Mouse (Mus musculus) forelimb bud, embryonic 11.5 days (tissue): Measurements from ENCODE around the gene Pdzd4.
A peak's percentile ranks its signal among the peaks of the same experiment; 100 is the strongest.

ENCODE experiments used
- DNase-seq: peaks from one replicate; pipeline ENCODE4 v3.0.0-alpha.2; 2012; ENCODE audit warnings: low read depth, low spot score

Gene Pdzd4

DNA sequence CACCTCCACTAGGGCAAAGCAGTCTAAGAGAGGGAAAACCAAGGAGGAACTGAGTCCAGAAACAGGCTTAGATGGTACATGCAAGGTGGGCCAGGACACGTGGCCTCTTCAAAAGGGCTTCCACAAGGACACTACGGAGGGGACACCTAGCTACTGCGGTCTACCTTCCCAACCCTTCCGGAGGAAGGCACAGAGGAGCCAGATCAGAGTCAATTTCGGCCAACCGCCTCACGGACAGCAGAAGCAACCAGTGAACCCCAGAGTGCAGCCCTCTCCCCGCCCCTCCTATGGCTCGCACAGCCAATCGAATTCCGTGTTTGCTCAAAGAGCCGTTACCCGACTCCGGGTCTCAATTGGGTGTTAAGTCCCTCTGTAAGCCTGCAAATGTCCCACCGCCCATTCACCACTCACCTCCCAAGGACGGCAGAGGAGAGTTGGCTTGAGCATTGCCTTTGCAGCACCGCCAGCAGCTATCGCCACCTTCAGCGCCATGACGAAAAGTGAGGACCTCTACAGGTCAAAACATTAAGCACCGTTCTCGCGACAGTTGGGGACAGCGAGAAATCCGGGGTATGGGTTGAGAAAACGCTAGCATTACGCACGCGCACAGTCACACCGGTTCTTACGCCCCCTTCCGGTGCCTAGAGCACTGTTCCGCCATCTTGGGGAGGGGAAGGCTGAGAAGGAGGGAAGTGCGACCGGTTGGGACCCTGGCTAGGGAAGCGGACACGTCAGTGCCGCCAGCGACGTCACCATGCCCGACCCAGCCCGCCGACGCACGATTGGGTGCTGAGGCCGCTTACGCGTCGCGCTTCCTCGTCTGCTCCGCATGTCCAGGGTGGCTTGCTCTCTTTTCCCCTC, 38.2 kb downstream of the Pdzd4 start, which contains the start of the genes Idh3g and Ssr4:
TSS of gene Idh3g (minus strand) at position 534 of the 861 bp plus-strand sequence.
TSS of gene Ssr4 (plus strand) at position 665 of the 861 bp plus-strand sequence.
- DNase-seq = peak; percentile 96

DNA sequence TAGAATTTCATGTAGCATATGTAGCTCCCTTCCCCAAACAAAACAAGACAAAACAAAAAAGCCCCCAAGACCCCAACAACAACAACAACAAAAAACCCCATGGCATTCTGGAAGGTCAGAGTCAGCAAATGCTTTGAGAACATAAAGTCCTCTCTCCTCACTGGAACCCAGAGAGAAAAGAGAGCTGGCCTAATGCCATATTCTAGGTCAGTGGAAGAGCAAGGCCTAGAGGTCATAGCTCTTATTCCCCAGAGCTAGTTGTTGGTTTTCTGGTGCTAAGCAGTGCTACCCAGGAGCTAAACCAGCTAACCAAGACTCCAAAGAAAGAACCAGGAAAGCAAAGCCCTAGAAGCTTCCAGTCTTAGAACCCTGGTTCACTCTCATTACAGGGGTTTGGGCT, 39.1 kb downstream of the Pdzd4 start:
- DNase-seq = no peak

DNA sequence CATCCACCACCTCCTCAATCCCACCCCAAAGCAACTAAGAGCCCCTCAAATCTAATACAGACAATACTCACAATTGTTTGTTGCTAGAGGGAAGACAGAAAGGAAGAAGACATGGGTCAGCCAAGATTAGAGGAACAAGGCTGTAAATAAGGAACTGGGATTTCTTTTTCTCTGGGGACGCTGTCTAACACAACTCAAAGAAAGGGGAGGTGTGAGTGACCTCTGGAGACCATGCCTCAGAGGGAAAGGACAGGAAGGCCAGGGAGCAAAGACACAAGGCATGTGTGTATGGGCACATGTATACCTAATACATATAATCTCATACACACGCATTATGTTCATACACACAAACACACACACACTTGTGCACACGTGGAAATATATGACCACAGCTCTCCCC, 42.5 kb downstream of the Pdzd4 start:
- DNase-seq = no peak

DNA sequence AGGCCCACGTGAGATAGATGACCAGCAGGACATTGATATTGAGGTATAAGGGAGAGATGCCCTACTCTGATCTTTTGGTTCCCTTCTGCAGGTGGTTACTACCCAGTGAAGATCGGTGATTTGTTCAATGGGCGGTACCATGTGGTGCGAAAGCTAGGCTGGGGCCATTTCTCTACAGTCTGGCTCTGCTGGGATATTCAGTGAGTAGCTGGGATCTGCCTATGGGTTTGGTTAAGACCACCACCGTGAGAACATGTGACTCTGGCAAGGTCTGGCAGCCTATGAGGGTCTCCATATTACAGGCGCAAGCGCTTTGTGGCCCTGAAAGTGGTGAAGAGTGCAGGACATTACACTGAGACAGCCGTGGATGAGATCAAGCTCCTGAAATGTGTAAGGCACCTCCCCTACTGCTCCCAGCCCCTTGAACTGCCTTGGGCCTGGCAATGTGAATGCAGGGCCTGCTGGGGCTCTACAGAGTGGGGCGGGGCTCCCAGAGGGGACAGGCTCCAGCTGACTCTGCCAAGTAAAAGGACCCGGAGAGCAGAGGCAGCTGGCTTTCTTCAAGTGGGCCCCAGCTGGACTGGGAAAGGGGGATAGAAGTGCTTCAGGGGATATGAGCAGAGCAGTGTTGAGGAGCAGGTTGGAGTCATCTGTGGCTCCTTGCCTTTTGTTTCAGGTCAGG, 49.8 kb downstream of the Pdzd4 start:
- no peak for DNase-seq

GRCm38 (mm10) chrX:73774168-73774760, 50.5 kb downstream of the Pdzd4 start, which contains the start of gene Srpk3:
Gene Srpk3 (plus strand): TSS chrX:73774405.
- no peak for DNase-seq

DNA sequence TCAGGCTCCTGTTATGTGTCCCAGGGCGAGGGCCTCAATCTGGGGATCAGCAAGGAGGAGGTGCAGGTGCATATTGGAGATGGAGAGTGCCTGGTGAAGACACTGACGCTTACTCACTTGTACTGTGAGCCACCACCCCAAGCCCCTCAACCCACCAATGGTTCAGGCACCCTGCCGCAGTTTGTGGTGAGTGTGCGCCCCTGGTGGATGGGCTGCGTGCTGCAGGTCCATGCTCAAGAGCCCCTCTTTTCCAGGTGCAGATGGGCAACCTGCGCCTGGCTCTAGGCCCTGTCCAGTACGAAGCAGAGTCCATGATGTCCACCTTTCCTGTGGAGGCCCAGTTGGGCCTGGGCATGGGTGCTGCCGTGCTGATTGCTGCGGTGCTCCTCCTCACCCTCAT, 57.5 kb downstream of the Pdzd4 start:
- DNase-seq = no peak

DNA sequence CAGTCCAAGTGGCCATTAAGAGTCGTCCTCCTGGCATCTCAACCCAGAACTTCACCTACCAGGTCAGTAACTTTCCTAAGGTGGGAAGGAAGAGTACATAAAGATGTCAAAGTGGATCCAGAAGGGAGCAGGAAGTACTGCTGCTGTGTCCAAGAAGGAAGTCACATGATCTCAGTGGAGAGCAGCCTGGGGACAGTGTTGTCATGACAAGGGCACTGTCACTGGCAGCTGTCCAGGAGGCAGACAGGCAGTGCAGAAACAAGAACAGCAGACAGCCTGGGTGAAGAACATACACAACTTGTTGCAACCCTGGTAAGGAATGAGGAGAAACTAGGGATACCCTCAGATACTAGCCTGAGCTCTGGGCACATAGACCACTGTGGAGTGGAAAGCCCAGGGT, 59.5 kb downstream of the Pdzd4 start:
- no peak for DNase-seq

GRCm38 (mm10) chrX:73758611-73759290, 66.0 kb downstream of the Pdzd4 start:
- no peak for DNase-seq

- no peak for DNase-seq
Observed at GRCm38 (mm10) chrX:73756334-73757140, 68.2 kb downstream of the Pdzd4 start, which contains the start of gene Plxnb3. Gene Plxnb3 (plus strand): TSS chrX:73757090.

DNA sequence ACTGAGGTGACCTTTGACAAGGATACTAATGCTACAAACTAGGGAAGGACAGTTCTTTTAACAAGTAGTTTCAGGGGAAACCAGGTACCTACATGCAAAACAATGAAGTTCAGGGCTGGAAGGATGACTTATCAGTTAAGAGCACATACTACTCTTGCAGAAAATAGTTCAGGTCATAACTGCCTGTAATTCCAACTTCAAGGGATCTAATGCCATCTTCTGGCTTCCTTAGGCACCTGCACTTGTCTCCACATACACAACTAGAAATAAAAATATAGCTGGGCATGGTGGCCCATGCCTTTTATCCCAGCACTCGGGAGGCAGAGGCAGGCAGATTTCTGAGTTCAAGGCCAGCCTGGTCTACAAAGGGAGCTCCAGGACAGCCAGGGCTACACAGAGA, 75.8 kb downstream of the Pdzd4 start:
- DNase-seq = no peak

GRCm38 (mm10) chrX:73744774-73745481, 79.8 kb downstream of the Pdzd4 start:
- DNase-seq = no peak
